Mouse (Mus musculus) lung, postnatal 36 days (tissue): ENCODE results near the gene Ptpn11.
A peak's percentile ranks its signal among the peaks of the same experiment; 100 is the strongest.

Source experiments
- DNase-seq: peaks from one replicate; pipeline ENCODE4 v3.0.0; 2022; ENCODE audit warnings: mixed read lengths

Gene Ptpn11

GRCm38 (mm10) chr5:121122036-121122435 is 69.2 kb downstream of the Ptpn11 start:
- no peak for DNase-seq

- no peak for DNase-seq
Observed at GRCm38 (mm10) chr5:121119331-121120034, 71.7 kb downstream of the Ptpn11 start.

- no peak for DNase-seq
Observed at GRCm38 (mm10) chr5:121118345-121118744, 72.9 kb downstream of the Ptpn11 start.

GRCm38 (mm10) chr5:121116941-121117340 is 74.3 kb downstream of the Ptpn11 start:
- no peak for DNase-seq

- DNase-seq: no peak
Observed at GRCm38 (mm10) chr5:121115391-121116157, 75.6 kb downstream of the Ptpn11 start.

GRCm38 (mm10) chr5:121114151-121114550 is 77.0 kb downstream of the Ptpn11 start:
- no peak for DNase-seq

- DNase-seq: no peak
Observed at GRCm38 (mm10) chr5:121112390-121112789, 78.8 kb downstream of the Ptpn11 start.

- no peak for DNase-seq
Observed at GRCm38 (mm10) chr5:121111106-121111915, 79.9 kb downstream of the Ptpn11 start.

- DNase-seq: no peak
Observed at GRCm38 (mm10) chr5:121109185-121109584, 82.0 kb downstream of the Ptpn11 start.

GRCm38 (mm10) chr5:121106913-121107312 is 84.3 kb downstream of the Ptpn11 start:
- peak; percentile 23 for DNase-seq

- DNase-seq: no peak
Observed at GRCm38 (mm10) chr5:121100886-121101580, 90.2 kb downstream of the Ptpn11 start.

GRCm38 (mm10) chr5:121100095-121100494 is 91.1 kb downstream of the Ptpn11 start:
- DNase-seq: no peak

GRCm38 (mm10) chr5:121097970-121098369 is 93.2 kb downstream of the Ptpn11 start:
- no peak for DNase-seq

GRCm38 (mm10) chr5:121096744-121097143 is 94.5 kb downstream of the Ptpn11 start:
- no peak for DNase-seq

GRCm38 (mm10) chr5:121093281-121093680 is 97.9 kb downstream of the Ptpn11 start:
- DNase-seq: no peak

GRCm38 (mm10) chr5:121089660-121090059 is 101.5 kb downstream of the Ptpn11 start:
- no peak for DNase-seq

GRCm38 (mm10) chr5:121087733-121088132 is 103.5 kb downstream of the Ptpn11 start:
- DNase-seq: no peak

GRCm38 (mm10) chr5:121082605-121083004 is 108.6 kb downstream of the Ptpn11 start:
- DNase-seq: no peak

- DNase-seq: no peak
Observed at GRCm38 (mm10) chr5:121081754-121082153, 109.4 kb downstream of the Ptpn11 start.
